Mouse (Mus musculus): ENCODE measurements at regions not wholly inside any gene's neighbourhood (a gene's known extent, or its start where the extent isn't known, plus 50 kb on each side); places are given as distances from the start of the nearest gene placed in this dataset.

- WGBS, result 23% methylated on average over 3 of the region's 3 CpGs
- no peaks in the 10 kb centered on the region for H3K36me3 ChIP-seq (ENCODE audit: poor library complexity, severe bottlenecking)
- H3K4me2 ChIP-seq, result no peak overlapping the region
- peak; percentile 65 for ATAC-seq
- H3K27me3 ChIP-seq, result peaks cover 15% of the 10 kb centered on the region
- peaks cover 17% of the 10 kb centered on the region for H3K4me1 ChIP-seq
- H3K4me3 ChIP-seq, result no peak overlapping the region
- no peak overlapping the region for H3K9ac ChIP-seq
- no peak overlapping the region for H3K27ac ChIP-seq
- H3K9me3 ChIP-seq (replicated peaks), result no peaks in the 10 kb centered on the region
These were observed 451.3 kb upstream of the Gm6657 start for GRCm38 (mm10) chr12:77742716-77743115.

GRCm38 (mm10) chr12:77749438-77750007 is 444.5 kb upstream of the Gm6657 start:
- Histone ChIP-seq H3K27me3 (no peaks in the 10 kb centered on the region), H3K27ac (no peak overlapping the region), H3K4me2 (no peak overlapping the region), H3K36me3 (ENCODE audit: poor library complexity, severe bottlenecking) (no peaks in the 10 kb centered on the region), H3K4me3 (no peak overlapping the region), H3K4me1 (no peaks in the 10 kb centered on the region), H3K9ac (no peak overlapping the region), H3K9me3 (replicated peaks) (no peaks in the 10 kb centered on the region)
- 68% methylated on average over 3 of the region's 3 CpGs for WGBS
- ATAC-seq, result no peak

- no peak for ATAC-seq
- Histone ChIP-seq H3K27me3 (no peaks in the 10 kb centered on the region), H3K4me1 (no peaks in the 10 kb centered on the region), H3K4me3 (no peak overlapping the region), H3K4me2 (no peak overlapping the region), H3K9ac (no peak overlapping the region), H3K27ac (no peak overlapping the region), H3K9me3 (replicated peaks) (no peaks in the 10 kb centered on the region), H3K36me3 (ENCODE audit: poor library complexity, severe bottlenecking) (no peaks in the 10 kb centered on the region)
- WGBS, result 94% methylated on average over 5 of the region's 5 CpGs
These were observed 441.9 kb upstream of the Gm6657 start for GRCm38 (mm10) chr12:77752181-77752580.

DNA sequence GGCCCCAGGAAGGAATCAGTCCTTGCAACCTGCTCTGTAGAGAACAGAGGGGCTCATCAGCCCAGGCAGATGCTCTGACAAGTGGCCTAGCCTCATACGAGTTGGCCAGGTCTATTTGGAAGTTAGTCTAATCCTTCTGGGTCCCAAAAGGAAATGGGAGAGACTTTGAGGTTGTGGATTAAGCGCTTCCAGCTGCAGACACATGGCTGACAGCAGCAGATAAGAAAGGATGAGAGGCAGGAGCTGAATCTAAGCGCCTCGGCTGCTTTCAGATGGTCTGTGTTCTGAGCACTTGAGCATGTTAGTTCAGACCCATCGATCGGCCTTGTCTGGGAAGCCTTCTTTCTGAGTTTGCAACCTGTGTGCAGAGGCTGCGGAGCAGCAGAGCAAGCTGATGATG is 438.0 kb upstream of the Gm6657 start:
- no peak overlapping the region for H3K27ac ChIP-seq
- H3K9ac ChIP-seq, result no peak overlapping the region
- no peak; the same call in 1 of the 2 replicates for ATAC-seq
- H3K36me3 ChIP-seq (ENCODE audit: poor library complexity, severe bottlenecking), result no peaks in the 10 kb centered on the region
- 76% methylated on average over 7 of the region's 7 CpGs for WGBS
- no peaks in the 10 kb centered on the region for H3K4me1 ChIP-seq
- no peaks in the 10 kb centered on the region for H3K27me3 ChIP-seq
- H3K4me2 ChIP-seq, result no peak overlapping the region
- no peak overlapping the region for H3K4me3 ChIP-seq
- no peaks in the 10 kb centered on the region for H3K9me3 ChIP-seq (replicated peaks)

DNA sequence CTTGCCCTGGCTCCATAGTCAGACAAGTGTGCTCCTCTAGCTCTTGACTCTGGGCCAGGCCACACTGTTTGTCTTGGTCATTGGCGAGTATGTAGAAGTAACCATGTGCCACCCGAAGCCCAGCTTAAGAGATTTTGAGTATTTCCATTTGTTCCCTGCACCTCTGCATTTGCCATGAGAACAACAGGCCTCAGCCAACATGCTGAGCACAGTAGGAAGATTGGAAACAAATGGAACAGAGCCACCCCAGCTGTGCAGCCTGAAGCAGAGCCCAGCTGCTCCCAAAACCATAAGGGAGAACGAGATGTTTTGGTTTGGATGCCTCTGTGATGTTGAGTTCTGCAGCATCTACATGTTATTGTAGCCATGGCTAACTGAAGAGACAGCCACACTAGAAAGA is 433.1 kb upstream of the Gm6657 start:
- ATAC-seq, result no peak
- no peak overlapping the region for H3K9ac ChIP-seq
- WGBS, result 81% methylated on average over 3 of the region's 3 CpGs

DNA sequence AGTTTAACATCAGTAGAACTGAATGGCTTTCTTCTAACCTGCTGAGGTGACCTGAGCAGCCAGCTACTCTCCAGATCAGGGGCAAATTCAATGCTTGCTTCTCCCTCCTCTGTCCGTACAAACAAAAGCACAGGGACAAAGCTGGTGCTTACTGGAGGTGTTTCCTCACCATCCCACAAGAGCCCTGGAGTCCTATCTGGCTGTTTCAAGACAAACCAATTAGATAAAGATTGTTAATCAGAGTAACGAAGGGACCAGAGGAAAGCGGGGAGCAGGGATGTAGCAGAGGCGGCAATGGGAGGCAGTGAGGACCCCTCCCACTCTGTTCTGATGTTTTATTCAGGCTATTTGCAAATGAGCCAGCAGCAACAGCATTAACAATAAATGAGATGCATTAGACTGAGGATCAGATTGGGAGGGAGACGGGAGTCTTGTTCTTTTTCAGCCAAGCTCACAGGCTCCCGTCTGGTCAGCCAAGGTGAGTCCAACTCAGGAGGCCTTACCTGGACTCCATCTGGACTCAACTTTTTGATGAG is 418.0 kb upstream of the Gm6657 start:
- Histone ChIP-seq H3K9ac (no peak overlapping the region), H3K4me2 (no peak overlapping the region), H3K27me3 (no peaks in the 10 kb centered on the region), H3K4me1 (peaks cover 17% of the 10 kb centered on the region; the same call in 1 of the 2 replicates), H3K27ac (no peak overlapping the region), H3K9me3 (replicated peaks) (no peaks in the 10 kb centered on the region), H3K4me3 (no peak overlapping the region), H3K36me3 (ENCODE audit: poor library complexity, severe bottlenecking) (no peaks in the 10 kb centered on the region)
- 46% methylated on average over 6 of the region's 6 CpGs for WGBS
- ATAC-seq, result no peak

More for the DNA sequence above, 433.1 kb upstream of the Gm6657 start:
- H3K4me1 ChIP-seq, result no peaks in the 10 kb centered on the region
- no peaks in the 10 kb centered on the region for H3K27me3 ChIP-seq
- no peak overlapping the region for H3K4me2 ChIP-seq
- no peak overlapping the region for H3K27ac ChIP-seq
- no peaks in the 10 kb centered on the region for H3K9me3 ChIP-seq (replicated peaks)
- H3K36me3 ChIP-seq (ENCODE audit: poor library complexity, severe bottlenecking), result no peaks in the 10 kb centered on the region
- H3K4me3 ChIP-seq, result no peak overlapping the region

- Histone ChIP-seq H3K9ac (no peak overlapping the region), H3K36me3 (ENCODE audit: poor library complexity, severe bottlenecking) (no peaks in the 10 kb centered on the region), H3K4me2 (no peak overlapping the region), H3K9me3 (replicated peaks) (no peaks in the 10 kb centered on the region), H3K27ac (no peak overlapping the region), H3K4me3 (no peak overlapping the region), H3K27me3 (no peaks in the 10 kb centered on the region), H3K4me1 (peaks cover 21% of the 10 kb centered on the region; the same call in 1 of the 2 replicates)
- WGBS, result 88% methylated on average over 8 of the region's 8 CpGs
- ATAC-seq, result no peak
These were observed 417.3 kb upstream of the Gm6657 start for GRCm38 (mm10) chr12:77776755-77777154.

DNA sequence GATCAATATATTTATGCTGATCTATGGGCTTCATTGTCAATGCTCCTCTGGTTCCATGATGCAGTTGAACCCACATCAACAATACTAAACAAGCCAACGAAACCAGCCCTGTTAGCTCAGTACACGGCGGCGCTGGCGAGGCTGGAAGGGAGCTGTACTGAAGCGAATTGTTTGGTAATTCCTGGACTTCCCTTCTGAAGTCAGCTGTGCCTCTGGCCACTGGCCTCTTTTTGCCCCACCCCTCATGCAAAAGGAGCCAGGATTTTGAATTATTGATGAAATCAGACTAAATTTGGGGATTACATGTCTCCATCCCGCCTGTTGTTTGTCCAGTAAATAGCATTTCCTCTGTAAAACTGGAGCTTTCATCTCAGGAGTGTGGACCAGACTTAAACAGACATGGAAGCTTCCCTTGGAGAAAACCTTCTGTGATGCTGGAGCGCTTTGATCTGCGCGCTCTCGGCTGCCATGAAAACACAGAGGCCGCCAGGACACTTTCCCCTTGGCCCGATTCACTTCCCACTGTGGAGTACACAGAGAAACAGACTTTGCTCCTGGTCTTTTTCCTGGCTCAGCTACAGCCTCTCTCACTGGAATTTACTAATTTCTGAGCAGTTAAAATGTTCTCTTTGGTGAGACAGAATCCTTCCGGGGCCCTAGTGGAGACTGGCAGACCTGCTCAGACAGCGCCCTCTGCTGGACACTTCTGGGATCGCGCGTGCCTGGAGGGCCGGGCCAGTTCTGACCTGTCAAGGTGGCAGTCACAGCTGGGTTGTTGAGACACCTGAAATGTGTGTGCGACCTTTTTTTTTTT is 412.9 kb upstream of the Gm6657 start:
- H3K4me2 ChIP-seq, result peak overlapping the region; percentile 47
- peaks cover 37% of the 10 kb centered on the region for H3K4me1 ChIP-seq
- ATAC-seq, result peak; percentile 75
- 36% methylated on average over 20 of the region's 20 CpGs for WGBS
- H3K4me3 ChIP-seq, result peak overlapping the region; percentile 26; the same call in 1 of the 2 replicates
- H3K9ac ChIP-seq, result no peak overlapping the region
- H3K27me3 ChIP-seq, result no peaks in the 10 kb centered on the region
- H3K27ac ChIP-seq, result no peak overlapping the region
- H3K9me3 ChIP-seq (replicated peaks), result no peaks in the 10 kb centered on the region
- no peaks in the 10 kb centered on the region for H3K36me3 ChIP-seq (ENCODE audit: poor library complexity, severe bottlenecking)

DNA sequence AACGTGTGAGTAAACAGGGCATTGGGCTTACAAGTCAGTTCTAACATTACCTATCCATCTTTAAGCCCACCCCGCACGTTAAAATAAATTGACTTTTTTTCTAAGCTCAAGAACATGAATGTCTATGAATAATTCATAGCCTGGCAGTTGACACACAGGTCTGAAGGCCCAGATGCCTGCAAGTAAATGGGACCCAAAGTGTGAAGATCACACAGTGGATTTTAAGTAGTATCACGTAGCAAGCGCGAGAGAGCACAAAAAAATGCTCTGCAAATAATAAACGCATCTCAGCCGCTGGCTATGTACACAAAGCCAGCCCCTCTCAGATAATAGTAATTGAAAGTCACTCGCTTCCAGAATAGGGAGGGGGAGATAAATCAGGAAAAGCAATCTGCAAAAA is 410.1 kb upstream of the Gm6657 start:
- no peak overlapping the region for H3K4me3 ChIP-seq
- no peak overlapping the region for H3K4me2 ChIP-seq
- H3K9ac ChIP-seq, result no peak overlapping the region
- no peaks in the 10 kb centered on the region for H3K36me3 ChIP-seq (ENCODE audit: poor library complexity, severe bottlenecking)
- H3K9me3 ChIP-seq (replicated peaks), result no peaks in the 10 kb centered on the region
- H3K27ac ChIP-seq, result no peak overlapping the region
- ATAC-seq, result peak; percentile 39; the same call in 1 of the 2 replicates
- H3K4me1 ChIP-seq, result peaks cover 34% of the 10 kb centered on the region
- H3K27me3 ChIP-seq, result no peaks in the 10 kb centered on the region
- 50% methylated on average over 9 of the region's 9 CpGs for WGBS

DNA sequence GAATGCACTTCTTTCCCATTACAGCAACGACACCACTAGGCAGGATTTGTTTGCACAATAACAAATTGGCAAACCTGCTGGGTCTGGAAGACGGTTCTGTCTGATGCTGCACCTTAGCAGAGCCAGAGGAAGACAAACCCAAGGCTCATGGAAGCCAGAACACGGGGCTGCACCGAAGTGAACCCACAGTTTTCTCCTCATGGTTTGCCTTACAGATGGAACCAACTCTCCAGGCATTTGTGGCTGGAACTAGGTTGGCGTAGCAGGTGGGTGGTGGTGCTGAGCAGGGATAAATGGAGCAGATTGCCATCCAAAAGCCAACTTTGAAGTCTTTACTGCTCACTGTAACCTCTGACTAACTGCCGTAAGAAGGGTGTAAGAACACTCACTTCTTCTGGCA is 408.4 kb upstream of the Gm6657 start:
- H3K27me3 ChIP-seq, result 0 out of 2 replicates have a peak, but pooled peaks cover 6% of the 10 kb centered on the region
- 85% methylated on average over 6 of the region's 6 CpGs for WGBS
- H3K9ac ChIP-seq, result no peak overlapping the region
- ATAC-seq, result no peak
- H3K4me3 ChIP-seq, result no peak overlapping the region
- H3K9me3 ChIP-seq (replicated peaks), result no peaks in the 10 kb centered on the region
- no peak overlapping the region for H3K4me2 ChIP-seq
- H3K27ac ChIP-seq, result no peak overlapping the region
- no peaks in the 10 kb centered on the region for H3K36me3 ChIP-seq (ENCODE audit: poor library complexity, severe bottlenecking)
- H3K4me1 ChIP-seq, result peaks cover 37% of the 10 kb centered on the region

GRCm38 (mm10) chr12:77786678-77787077 is 407.4 kb upstream of the Gm6657 start:
- Histone ChIP-seq H3K9ac (no peak overlapping the region), H3K27ac (no peak overlapping the region), H3K9me3 (replicated peaks) (no peaks in the 10 kb centered on the region), H3K4me3 (no peak overlapping the region), H3K4me2 (no peak overlapping the region), H3K4me1 (peaks cover 29% of the 10 kb centered on the region), H3K36me3 (ENCODE audit: poor library complexity, severe bottlenecking) (no peaks in the 10 kb centered on the region), H3K27me3 (0 out of 2 replicates have a peak, but pooled peaks cover 6% of the 10 kb centered on the region)
- no peak for ATAC-seq
- WGBS, result 54% methylated on average over 4 of the region's 4 CpGs

DNA sequence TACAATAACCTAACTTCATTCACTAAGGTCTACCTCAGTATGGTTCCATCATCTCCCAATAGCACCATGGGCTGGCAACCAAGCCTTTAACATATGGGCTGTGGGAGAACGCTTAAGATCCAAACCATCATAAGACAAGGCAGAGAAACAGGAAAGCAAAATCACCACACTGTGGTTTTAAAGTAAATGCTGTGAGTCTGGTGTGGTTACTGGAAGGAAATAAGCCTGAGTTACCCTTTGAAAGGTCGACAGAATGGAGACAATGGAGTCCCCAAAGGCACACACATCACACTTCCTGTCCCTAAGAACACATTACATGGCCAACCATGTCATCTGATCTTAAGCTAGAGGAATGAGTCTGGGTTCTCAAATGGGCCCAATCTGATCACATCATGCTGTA is 405.8 kb upstream of the Gm6657 start:
- Histone ChIP-seq H3K4me2 (no peak overlapping the region), H3K27ac (no peak overlapping the region), H3K27me3 (0 out of 2 replicates have a peak, but pooled peaks cover 6% of the 10 kb centered on the region), H3K4me1 (peaks cover 24% of the 10 kb centered on the region), H3K36me3 (ENCODE audit: poor library complexity, severe bottlenecking) (no peaks in the 10 kb centered on the region), H3K4me3 (no peak overlapping the region), H3K9me3 (replicated peaks) (0 out of 2 replicates have a peak, but pooled peaks cover 4% of the 10 kb centered on the region), H3K9ac (no peak overlapping the region)
- ATAC-seq, result no peak
- 73% methylated on average over 2 of the region's 2 CpGs for WGBS

All from forebrain, embryonic 13.5 days (tissue).